Mouse (Mus musculus) c-Kit-positive CD71-negative TER-119-negative erythroid progenitor cells, embryonic 14.5 days (primary cell): ENCODE measurements around the gene Aqp12.

Experiments
- DNase-seq: peaks from one replicate; pipeline ENCODE4 v3.0.0-alpha.2; 2013; ENCODE audit warnings: low read depth

Gene Aqp12

GRCm38 (mm10) chr1:93015136-93015535, 9.0 kb downstream of the Aqp12 start:
- DNase-seq: no peak

GRCm38 (mm10) chr1:93018716-93019115, 12.6 kb downstream of the Aqp12 start:
- no peak for DNase-seq

- DNase-seq: no peak
Observed at GRCm38 (mm10) chr1:93020602-93021001, 14.5 kb downstream of the Aqp12 start.

- DNase-seq: no peak
Observed at GRCm38 (mm10) chr1:93026600-93026999, 20.5 kb downstream of the Aqp12 start.

- DNase-seq: no peak
Observed at GRCm38 (mm10) chr1:93029387-93029786, 23.3 kb downstream of the Aqp12 start.

- DNase-seq: no peak
Observed at GRCm38 (mm10) chr1:93030060-93030459, 23.9 kb downstream of the Aqp12 start.

GRCm38 (mm10) chr1:93031199-93031598, 25.1 kb downstream of the Aqp12 start:
- DNase-seq: no peak

- DNase-seq: no peak
Observed at GRCm38 (mm10) chr1:93033989-93034388, 27.9 kb downstream of the Aqp12 start.

GRCm38 (mm10) chr1:93035981-93036380, 29.8 kb downstream of the Aqp12 start:
- DNase-seq: no peak

- no peak for DNase-seq
Observed at GRCm38 (mm10) chr1:93046153-93046789, 40.1 kb downstream of the Aqp12 start.

- DNase-seq: no peak
Observed at GRCm38 (mm10) chr1:93050071-93050470, 43.9 kb downstream of the Aqp12 start.

GRCm38 (mm10) chr1:93051124-93051833, 45.1 kb downstream of the Aqp12 start:
- no peak for DNase-seq
